Mouse (Mus musculus) ovary, postnatal 36 days (tissue): Measurements from ENCODE around the gene Cox6a2.
"Not testable (repeated sequence)": the region's sequence is repeated elsewhere in the genome, so short reads cannot be mapped to it uniquely, and the experiment has no call there.

ENCODE experiments used
- DNase-seq: peaks from one replicate; pipeline ENCODE4 v3.0.0; 2022; ENCODE audit warnings: low spot score, mixed read lengths

The Cox6a2 gene

DNA sequence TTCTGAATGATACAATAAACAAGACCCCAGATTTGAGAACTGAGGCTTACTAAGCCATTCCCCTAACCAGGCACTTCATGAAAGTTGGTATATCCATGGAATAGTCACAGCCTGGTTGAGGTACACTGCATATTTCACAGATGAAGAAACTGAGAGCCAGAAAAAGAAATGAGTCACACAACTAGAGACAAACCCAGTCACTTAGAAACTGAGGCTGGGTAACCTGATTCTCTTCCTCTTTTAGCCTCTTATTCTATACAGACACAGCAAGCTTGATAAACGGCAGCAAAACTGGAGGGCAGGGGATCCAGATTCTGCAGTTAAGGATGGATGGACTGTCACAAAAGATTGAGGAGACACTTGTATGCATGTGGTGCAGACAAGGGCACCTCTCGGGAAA, 28.6 kb upstream of the Cox6a2 start:
- DNase-seq: no peak

DNA sequence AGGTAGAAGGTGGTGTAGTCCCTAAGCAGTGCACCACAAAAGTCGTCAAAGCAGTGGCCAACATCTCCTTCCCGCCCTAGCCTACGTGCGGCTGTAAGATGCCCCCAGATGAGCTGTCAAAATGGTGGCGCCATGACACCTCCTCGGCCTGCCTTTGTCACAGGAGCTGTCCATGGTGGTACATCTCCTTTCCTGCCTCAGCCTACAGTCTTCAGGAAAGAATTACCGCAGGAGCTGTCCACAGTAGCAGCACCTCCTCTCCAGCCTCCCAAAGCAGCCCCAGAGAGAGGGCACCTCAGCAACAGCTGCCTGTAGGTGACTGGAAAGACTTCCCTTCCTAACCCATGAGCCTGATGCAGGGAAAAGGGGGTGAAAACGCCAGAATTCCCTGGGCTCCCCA, 25.6 kb upstream of the Cox6a2 start:
- no peak for DNase-seq

DNA sequence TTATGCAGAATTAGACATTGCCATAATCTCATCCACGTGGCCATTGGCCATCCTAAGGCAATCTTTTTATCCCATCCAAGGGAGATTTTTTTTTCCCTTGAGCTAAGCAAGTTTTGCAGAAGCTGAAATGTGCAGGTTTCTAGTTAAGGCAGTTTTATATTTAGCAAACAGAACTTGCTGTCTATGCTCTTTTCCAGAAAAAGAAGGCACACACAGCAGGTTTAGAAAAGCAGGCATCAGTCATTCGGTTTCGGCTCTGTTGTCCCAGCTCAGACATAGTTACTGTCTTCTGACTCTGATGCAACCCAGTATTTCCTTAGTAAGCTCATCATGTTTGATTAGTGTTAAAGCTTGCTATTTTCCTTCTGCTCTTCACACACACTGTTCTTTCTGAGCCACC, 14.7 kb upstream of the Cox6a2 start:
- DNase-seq: no peak

DNA sequence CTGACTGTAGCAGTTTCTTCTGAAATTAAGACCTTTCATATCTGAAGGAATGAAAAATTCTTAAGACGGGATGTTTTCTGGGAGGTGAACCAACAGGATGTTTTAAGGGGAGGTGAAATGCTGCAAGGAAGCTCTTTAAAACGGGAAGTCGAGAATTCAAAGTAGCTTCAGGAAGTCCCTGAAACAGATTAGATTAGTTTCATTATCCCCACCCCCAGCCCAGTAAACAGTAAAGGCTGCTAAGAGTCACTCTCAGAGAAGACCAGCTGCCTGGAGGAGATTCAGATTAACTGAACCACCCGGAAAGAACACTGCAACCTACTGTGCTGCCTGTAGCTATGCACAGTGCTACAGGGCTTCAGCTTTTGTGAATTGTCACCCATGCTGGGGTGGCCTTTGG, 13.8 kb upstream of the Cox6a2 start:
- no peak for DNase-seq

DNA sequence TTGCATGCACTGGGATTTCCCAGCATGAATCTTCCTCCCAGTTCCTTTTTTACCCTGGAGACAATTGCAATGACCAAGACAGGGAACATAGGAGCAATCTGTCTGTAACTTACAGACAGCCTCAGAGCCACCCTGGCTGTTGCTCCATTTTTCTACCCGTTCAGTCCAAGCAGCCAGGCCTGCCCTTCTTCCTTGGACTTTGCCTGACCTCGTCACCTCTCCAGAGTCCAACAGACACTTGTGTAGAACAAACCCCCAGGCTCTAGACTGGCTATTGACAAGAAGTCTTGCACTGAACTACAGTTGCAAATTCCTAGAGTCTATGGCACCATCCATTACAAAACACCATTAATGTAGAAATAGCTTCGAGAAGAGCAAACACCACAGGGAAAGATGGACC, 3.6 kb upstream of the Cox6a2 start:
- no peak for DNase-seq

DNA sequence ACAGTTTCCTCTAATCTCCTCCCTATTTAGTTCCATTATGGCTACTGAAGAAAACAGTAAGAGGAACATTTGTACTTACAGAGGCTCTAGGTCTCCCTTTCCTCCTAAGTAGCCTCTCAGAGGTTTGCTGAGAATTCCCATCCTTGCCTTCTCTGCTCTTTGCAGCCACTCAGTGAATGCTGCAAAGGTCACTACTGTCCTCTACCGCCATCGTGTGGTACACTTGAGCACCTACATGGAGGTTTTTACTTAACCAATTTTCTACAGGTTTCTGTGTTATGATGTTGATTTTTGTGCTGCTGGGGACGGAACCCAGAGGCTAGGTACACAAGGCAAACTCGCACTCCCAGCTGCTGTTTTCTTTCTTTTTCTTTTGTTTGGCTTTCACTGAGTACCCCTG, 2.0 kb upstream of the Cox6a2 start:
- DNase-seq: peak; percentile 35

DNA sequence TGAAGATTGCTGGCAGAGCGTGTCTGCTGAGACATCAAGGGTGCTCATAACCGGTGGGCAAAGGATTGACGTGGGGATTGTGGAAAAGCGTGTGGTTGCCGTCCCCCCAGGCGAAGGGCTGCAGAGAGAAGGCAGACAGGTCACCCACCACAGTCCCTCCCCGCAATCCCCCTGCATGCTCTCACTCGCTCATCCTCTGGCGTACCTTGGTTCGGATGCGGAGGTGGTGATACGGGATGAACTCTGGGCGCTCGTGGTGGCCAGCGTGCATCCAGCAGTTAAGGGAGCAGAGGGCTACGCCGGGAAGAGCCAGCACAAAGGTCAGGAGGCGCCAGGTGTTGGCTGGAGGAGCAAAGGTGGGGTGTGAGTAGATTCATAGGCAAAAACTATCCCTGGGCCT, 492 bp downstream of the Cox6a2 start:
- no peak for DNase-seq

DNA sequence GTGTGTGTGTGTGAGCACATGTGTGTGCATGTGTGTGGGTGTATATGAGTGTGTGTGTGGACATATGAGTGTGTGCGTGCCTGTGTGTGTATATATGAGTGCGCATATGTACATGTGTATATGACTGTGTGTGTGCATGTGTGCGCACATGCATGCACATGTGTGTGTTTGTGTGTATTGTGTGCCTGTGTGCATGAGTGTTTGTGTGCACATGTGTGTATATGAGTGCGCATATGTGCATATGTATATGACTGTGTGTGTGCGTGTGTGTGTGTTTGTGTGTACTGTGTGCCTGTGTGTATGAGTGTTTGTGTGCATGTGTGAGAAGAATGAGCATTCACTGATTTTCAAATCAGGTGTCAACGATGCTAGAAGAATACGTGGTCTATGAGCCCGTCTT, 2.0 kb downstream of the Cox6a2 start:
- no peak for DNase-seq

DNA sequence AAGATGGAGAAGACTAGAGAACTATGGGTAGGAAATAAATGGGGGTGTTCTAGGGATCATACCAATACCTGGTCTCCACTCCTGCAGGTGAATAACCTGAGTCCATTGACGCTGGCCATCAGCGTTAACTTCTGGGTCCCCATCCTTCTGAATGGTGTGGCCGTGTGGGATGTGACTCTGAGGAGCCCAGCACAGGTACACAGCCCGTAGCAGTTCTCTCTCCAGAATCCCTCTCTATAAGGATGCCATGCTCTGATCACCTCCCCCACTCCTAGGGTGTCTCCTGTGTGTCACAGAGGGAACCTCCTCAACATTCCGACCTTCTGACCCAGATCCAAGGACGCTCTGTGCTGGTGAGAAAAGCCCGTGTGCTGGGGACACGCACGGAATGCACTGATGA, 3.1 kb downstream of the Cox6a2 start:
- DNase-seq: no peak

DNA sequence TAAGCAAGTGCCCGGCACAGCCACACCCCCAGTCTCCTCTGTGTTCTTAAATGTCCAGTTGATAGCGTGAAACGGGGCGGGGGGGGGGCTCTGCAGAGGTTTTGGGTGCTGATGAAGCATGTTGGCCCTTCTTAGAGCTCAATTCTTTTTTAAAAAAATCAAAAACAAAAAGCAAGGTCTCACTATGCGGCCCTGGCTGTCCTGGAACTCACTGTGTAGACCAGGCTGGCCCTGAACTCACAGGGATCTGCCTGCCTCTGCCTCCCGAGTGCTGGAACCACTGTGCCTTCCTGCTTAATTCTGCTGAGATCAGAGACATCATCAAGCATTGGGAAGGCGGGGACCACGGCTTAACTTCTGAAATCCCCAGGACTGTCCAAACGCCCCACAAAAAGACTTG, 4.6 kb downstream of the Cox6a2 start:
- DNase-seq: no peak

DNA sequence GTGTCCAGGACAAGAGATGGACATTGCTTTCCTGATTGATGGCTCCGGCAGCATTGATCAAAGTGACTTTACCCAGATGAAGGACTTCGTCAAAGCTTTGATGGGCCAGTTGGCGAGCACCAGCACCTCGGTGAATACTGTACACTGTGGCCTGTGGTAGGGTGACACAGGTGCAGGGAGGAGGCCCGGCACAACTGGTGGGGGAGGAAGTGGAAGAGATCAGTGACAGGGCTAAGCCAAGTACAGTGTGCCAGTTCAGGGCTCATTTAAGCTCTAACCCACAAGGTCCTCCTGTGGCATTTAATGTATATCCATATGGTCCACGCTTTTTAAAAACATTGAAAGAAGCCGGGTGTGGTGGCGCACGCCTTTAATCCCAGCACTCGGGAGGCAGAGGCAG, 24.5 kb downstream of the Cox6a2 start:
- no peak for DNase-seq

DNA sequence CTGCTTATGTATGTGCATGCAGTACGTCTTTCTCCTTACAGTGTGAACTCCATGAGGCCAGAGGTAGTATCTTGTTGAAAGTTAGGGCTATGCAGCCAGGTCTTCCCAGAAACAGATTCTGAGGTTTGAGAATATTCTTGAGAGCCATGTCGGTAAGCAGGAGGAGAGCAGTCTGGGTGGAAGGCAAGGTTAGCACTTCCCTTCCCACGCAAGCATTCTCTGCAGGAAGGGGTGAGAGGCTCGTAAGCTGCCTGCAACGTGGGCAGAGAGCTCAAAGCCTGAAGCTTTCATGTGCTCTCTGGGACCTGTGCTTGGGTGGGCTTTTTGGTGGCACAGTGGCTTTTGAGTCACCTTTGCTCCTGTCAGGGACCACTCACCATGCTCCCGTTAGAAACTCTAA, 25.6 kb downstream of the Cox6a2 start:
- no peak for DNase-seq

DNA sequence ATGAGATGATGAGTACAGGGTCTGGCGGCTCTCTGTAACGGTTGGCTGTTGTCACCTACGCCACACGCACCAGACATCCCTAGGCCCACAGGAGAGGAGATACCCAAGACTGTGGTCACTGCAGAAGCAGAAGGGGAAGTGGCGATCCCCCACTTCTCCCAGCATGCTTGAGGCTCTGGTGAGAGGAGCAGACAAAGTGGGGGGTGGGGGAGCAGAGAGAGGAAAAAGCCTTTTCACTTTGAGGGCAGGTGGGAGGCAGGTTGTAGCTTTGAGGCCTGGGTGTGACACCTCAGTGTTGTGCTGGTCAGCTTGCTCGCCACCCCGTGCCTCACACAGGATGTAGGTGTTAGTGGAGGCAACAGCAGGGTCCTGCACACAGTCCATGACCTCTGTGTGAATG, 26.1 kb downstream of the Cox6a2 start:
- DNase-seq: no peak

DNA sequence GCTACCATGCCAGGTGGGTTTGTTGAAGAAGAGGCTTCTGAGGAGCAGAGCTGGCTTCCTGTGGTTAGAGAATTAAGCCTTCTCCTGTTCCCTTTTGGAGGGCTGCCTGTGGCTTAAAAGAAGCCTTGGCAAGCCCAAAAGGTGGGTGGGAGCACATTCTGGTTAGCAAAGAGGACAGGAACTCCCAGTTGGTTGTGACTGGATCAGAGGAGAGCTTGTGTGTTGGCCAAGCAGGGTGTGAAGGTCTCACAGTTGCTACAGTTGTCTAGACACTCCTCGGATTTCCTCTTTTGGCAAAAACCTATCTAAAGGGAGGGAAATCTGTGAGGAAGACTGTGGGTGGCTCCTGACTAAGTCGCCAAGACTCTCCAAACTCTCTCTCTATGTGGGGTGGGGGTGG, 27.8 kb downstream of the Cox6a2 start:
- DNase-seq: no peak

DNA sequence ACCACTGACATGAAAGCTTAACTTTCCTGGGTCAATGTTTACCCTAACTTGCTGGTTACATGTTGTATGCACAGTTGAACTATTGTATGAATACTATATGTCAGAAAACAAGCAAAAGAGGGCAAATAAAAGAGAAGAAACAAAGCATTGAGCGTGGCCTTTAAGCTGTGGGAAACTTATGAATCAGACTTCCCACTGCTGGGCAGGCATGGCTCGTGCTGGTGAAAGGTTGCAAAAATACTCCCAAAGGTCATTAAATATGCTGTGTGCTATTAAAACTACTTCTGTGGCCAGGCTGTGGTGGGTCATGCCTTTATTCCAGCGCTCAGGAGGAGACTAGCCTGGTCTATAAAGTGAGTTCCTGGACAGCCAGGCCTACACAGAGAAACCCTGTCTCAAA, 36.2 kb downstream of the Cox6a2 start:
- DNase-seq: no peak

DNA sequence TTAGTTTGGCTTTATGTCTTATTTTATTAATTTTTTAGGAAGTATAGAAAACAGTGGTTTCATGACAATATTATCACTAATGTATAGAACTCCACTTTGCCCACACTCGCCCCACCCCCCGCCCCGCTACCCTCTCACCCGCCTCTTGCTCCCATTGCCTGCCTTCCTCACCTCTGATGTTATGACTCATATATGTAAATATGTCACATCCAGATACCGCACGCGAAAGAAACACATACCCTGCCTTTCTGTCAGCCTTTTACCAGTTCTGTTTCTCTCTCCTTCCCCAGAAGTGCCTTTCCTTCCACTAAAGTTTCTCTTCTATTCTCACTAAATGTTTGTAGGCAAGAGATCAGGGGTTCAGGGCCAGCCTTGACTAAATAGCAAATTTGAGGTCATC, 39.8 kb downstream of the Cox6a2 start:
- no peak for DNase-seq

DNA sequence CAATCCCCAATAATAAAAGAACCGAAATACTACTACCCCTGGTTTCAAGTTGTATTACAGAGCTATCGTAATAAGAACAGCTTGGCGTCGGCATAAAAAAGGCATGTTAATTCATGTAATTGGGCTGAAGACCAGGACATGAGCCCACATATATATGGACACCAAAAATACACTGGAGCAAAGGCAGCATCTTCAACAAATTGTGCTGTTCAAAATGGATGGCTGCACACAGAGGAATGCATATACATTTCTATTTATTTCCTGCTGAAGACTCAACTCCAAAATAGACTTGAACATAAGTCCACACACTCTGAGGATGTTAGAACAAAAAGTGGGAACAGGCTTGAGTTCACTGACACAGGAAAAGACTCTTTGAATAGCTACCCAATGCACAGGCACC, 42.2 kb downstream of the Cox6a2 start:
- DNase-seq: no peak

DNA sequence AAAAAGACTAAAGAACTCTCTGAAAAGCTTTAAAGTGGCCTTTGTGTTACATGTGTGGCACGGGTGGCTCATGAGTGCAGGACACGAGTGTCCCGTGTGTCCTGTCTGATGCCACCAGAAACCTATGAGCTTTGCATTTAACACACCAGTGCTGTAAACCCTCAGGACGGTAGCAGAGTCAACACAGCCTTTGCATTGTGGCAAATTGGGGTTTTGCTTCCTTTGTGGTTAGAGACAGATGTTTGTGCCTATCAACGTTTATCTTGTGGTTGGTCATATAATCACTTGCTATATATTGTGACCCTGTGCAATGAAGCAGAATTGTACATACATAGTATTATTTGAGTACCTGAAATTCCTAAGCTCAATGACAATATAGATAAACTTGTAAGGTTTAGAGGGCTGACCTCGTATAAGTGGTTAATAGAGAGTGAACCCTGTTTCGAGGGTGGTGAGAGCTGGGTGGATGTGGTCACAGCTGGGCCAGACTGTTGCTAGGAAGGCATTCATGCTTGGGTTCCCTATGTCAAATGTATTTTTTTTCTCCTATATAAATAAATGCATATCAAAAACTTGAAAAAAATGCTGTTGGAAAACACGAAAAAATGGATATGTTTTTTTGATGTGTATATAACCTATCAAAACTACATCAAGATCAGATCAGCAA, 47.4 kb downstream of the Cox6a2 start:
- not testable (repeated sequence) for DNase-seq
